Mouse (Mus musculus): ENCODE measurements around the gene D930007J09Rik. TPM values are rescaled to one million over a fixed set of nuclear protein-coding genes. Genes with fewer than 3 reads are reported as not detected.

D930007J09Rik gene
- total RNA-seq (2012; rRNA removed) (14.4 and 14.6 TPM in 2 replicates), total RNA-seq (2014; rRNA removed) (not detected in 2 replicates), polyA plus RNA-seq (2012; ENCODE audit: insufficient read length, low read depth) (not detected in 2 replicates)

DNA sequence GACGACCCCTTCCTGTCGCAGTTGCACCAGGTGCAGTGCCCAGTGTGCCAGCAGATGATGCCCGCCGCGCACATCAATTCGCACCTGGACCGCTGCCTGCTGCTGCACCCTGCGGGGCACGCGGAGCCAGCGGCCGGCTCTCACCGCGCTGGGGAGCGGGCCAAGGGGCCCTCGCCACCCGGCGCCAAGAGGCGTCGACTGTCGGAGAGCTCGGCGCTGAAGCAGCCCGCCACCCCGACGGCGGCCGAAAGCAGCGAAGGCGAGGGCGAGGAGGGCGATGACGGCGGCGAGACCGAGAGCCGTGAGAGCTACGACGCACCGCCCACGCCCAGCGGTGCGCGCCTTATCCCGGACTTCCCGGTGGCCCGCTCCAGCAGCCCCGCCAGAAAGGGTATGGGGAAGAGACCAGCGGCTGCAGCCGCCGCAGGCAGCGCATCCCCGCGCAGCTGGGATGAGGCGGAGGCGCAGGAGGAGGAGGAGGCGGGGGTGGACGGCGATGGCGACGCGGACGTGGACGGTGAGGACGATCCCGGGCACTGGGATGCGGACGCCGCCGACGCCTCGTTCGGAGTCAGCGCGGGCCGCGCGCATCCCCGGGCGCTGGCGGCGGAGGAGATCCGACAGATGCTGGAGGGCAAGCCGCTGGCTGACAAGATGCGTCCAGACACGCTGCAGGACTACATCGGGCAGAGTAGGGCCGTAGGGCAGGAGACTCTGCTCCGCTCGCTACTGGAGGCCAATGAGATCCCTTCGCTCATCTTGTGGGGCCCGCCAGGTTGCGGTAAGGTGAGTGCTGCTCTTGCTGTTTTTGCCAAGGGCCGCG lies at the start of gene D930007J09Rik:
TSS of gene D930007J09Rik (minus strand) at position 591 of the 823 bp plus-strand sequence.
- in situ Hi-C loops (cut with MboI; ENCODE audit: low pct_ligation_motif_present, low pct_unique_long_range_greater_than_20kb, low sequenced_read_pairs) = no loop called here
- no peak for DNase-seq (ENCODE audit: extremely low read depth)
- H3K79me2 ChIP-seq (replicated peaks; ENCODE audit: control insufficient read depth, extremely low read depth, insufficient read depth, poor library complexity, severe bottlenecking) = peaks cover 22% of the 10 kb centered on the region
- H3K4me2 ChIP-seq (ENCODE audit: insufficient read depth, low read depth, poor library complexity, severe bottlenecking) = peak within 1 kb of the TSS; percentile 97
- peaks cover 3 to 35% of the 10 kb centered on the region in 2 experiments; a peak in 3 of 4 replicates for H3K4me1 ChIP-seq (ENCODE audit: control insufficient read depth in 1 of 2, insufficient read depth in 2 of 2)
- TF ChIP-seq MAZ (IDR thresholded peaks at IDR 0.05; ENCODE audit: low read depth, low read length) = no peak
- peak; percentile 44; the same call in 1 of the 2 replicates for TF ChIP-seq UBTF (IDR thresholded peaks at IDR 0.05; ENCODE audit: low read depth, low read length)
- TF ChIP-seq NRF1 (IDR thresholded peaks at IDR 0.05; ENCODE audit: low read depth, low read length) = peak; percentile 35; the same call in 1 of the 2 replicates
- no peak for TF ChIP-seq JUND (conservative IDR thresholded peaks at IDR 0.05; ENCODE audit: low read depth, low read length)
- H3K9ac ChIP-seq (ENCODE audit: insufficient read depth, low read depth) = peak within 1 kb of the TSS; percentile 66
- peak within 1 kb of the TSS; percentile 83 to 99 (median 97) for H3K4me3 ChIP-seq (replicated peaks in 1 of 3; ENCODE audit: low read depth in 2 of 3, low read length in 2 of 3, poor library complexity in 1 of 3)
- dilution Hi-C loops (cut with MboI; ENCODE audit: extremely low pct_ligation_motif_present, extremely low pct_unique_long_range_greater_than_20kb, low sequenced_read_pairs) = no loop called here
- no peaks in the 10 kb centered on the region for H3K27me3 ChIP-seq (replicated peaks)
- H3K27ac ChIP-seq (ENCODE audit: insufficient read depth, low read depth) = peak within 1 kb of the TSS; percentile 16
- H3K9me3 ChIP-seq (replicated peaks; ENCODE audit: low read length) = no peaks in the 10 kb centered on the region
- H3K36me3 ChIP-seq (replicated peaks in 1 of 2; ENCODE audit: control insufficient read depth in 1 of 2, insufficient read depth in 1 of 2, low read length in 1 of 2) = peaks cover 12 to 35% of the 10 kb centered on the region in 2 experiments

DNA sequence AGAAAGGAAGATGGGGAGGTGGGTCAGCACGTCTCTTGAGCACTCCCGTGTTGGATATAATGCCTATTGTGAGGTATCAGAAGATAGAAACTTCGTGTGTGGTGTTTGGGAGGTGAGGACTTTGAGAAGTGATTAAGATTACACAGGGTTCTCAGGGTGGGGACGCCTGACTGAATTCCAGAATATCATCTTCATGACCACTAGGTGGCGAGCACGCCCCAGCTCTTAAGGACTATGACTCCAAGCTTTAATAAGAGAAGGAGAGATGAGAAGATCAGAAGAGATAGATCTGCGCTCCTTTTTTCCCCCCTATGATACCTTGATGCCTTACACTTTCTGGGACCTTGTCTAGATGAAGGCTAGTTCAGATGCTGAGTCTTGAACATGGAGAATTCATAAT lies 49.3 kb upstream of the D930007J09Rik start:
- Histone ChIP-seq H3K4me3 (replicated peaks in 1 of 3; ENCODE audit: low read depth in 2 of 3, low read length in 2 of 3, poor library complexity in 1 of 3) (no peak overlapping the region), H3K36me3 (replicated peaks in 1 of 2; ENCODE audit: control insufficient read depth in 1 of 2, insufficient read depth in 1 of 2, low read length in 1 of 2) (peaks cover 0 to 1% of the 10 kb centered on the region in 2 experiments), H3K27ac (ENCODE audit: insufficient read depth, low read depth) (no peak overlapping the region), H3K9ac (ENCODE audit: insufficient read depth, low read depth) (no peak overlapping the region), H3K4me2 (ENCODE audit: insufficient read depth, low read depth, poor library complexity, severe bottlenecking) (no peak overlapping the region), H3K27me3 (replicated peaks) (peaks cover 6% of the 10 kb centered on the region), H3K4me1 (ENCODE audit: control insufficient read depth in 1 of 2, insufficient read depth in 2 of 2) (peaks cover 5 to 42% of the 10 kb centered on the region in 2 experiments; a peak in 3 of 4 replicates), H3K79me2 (replicated peaks; ENCODE audit: control insufficient read depth, extremely low read depth, insufficient read depth, poor library complexity, severe bottlenecking) (no peaks in the 10 kb centered on the region), H3K9me3 (replicated peaks; ENCODE audit: low read length) (no peaks in the 10 kb centered on the region)
- peak; percentile 77 for DNase-seq (ENCODE audit: extremely low read depth)
- TF ChIP-seq SMC3 (IDR thresholded peaks at IDR 0.05; ENCODE audit: low read depth, low read length) (peak; percentile 63), CTCF (conservative IDR thresholded peaks at IDR 0.05 in 1 of 2, IDR thresholded peaks at IDR 0.05 in 1 of 2; ENCODE audit: low read depth in 2 of 2, low read length in 2 of 2) (peak; percentile 58 to 84; a peak in 3 of 4 replicates), RAD21 (IDR thresholded peaks at IDR 0.05; ENCODE audit: low read depth, low read length) (peak; percentile 72), TCF12 (IDR thresholded peaks at IDR 0.05; ENCODE audit: low read depth, low read length) (no peak)
- in situ Hi-C loops (cut with MboI; ENCODE audit: low pct_ligation_motif_present, low pct_unique_long_range_greater_than_20kb, low sequenced_read_pairs) = loop anchor here (10.0 to 25.0 kb wide), 2 partner anchors 53 to 1060 kb away; partner anchors contain the start of gene Serpinb6c
- dilution Hi-C loops (cut with MboI; ENCODE audit: extremely low pct_ligation_motif_present, extremely low pct_unique_long_range_greater_than_20kb, low sequenced_read_pairs) = no loop called here

GRCm38 (mm10) chr13:32850668-32851404 lies 48.2 kb upstream of the D930007J09Rik start, which contains the start of gene Serpinb1a:
TSS of gene Serpinb1a (minus strand) at chr13:32851185.
- no peak within 1 kb of the TSS for H3K4me3 ChIP-seq (replicated peaks in 1 of 3; ENCODE audit: low read depth in 2 of 3, low read length in 2 of 3, poor library complexity in 1 of 3)
- H3K79me2 ChIP-seq (replicated peaks; ENCODE audit: control insufficient read depth, extremely low read depth, insufficient read depth, poor library complexity, severe bottlenecking) = no peaks in the 10 kb centered on the region
- no peak within 1 kb of the TSS for H3K4me2 ChIP-seq (ENCODE audit: insufficient read depth, low read depth, poor library complexity, severe bottlenecking)
- H3K4me1 ChIP-seq (ENCODE audit: control insufficient read depth in 1 of 2, insufficient read depth in 2 of 2) = peaks cover 5 to 42% of the 10 kb centered on the region in 2 experiments; a peak in 3 of 4 replicates
- H3K9ac ChIP-seq (ENCODE audit: insufficient read depth, low read depth) = no peak within 1 kb of the TSS
- dilution Hi-C loops (cut with MboI; ENCODE audit: extremely low pct_ligation_motif_present, extremely low pct_unique_long_range_greater_than_20kb, low sequenced_read_pairs) (no loop called here), in situ Hi-C loops (cut with MboI; ENCODE audit: low pct_ligation_motif_present, low pct_unique_long_range_greater_than_20kb, low sequenced_read_pairs) (loop anchor here (10.0 to 25.0 kb wide), 2 partner anchors 54 to 1061 kb away; partner anchors contain the start of gene Serpinb6c)
- no peaks in the 10 kb centered on the region for H3K9me3 ChIP-seq (replicated peaks; ENCODE audit: low read length)
- DNase-seq (ENCODE audit: extremely low read depth) = peak; percentile 29
- TF ChIP-seq PAX5 (IDR thresholded peaks at IDR 0.05; ENCODE audit: low read length) (no peak), HCFC1 (IDR thresholded peaks at IDR 0.05; ENCODE audit: low read depth, low read length) (no peak), UBTF (IDR thresholded peaks at IDR 0.05; ENCODE audit: low read depth, low read length) (no peak), ZKSCAN1 (IDR thresholded peaks at IDR 0.05; ENCODE audit: borderline replicate concordance, low read depth, low read length) (no peak), RCOR1 (conservative IDR thresholded peaks at IDR 0.05; ENCODE audit: low read depth, low read length) (no peak)
- H3K36me3 ChIP-seq (replicated peaks in 1 of 2; ENCODE audit: control insufficient read depth in 1 of 2, insufficient read depth in 1 of 2, low read length in 1 of 2) = peaks cover 0 to 3% of the 10 kb centered on the region in 2 experiments
- H3K27me3 ChIP-seq (replicated peaks) = peaks cover 6% of the 10 kb centered on the region
- no peak within 1 kb of the TSS for H3K27ac ChIP-seq (ENCODE audit: insufficient read depth, low read depth)

Data from CH12.LX (cell line).